Mouse (Mus musculus): ENCODE data around the gene Vps51. TPM values are rescaled to one million over a fixed set of nuclear protein-coding genes. Genes with fewer than 3 reads are reported as not detected.

The Vps51 gene
- polyA plus RNA-seq, 1 experiment from 2014 or later = 64.4 TPM

DNA sequence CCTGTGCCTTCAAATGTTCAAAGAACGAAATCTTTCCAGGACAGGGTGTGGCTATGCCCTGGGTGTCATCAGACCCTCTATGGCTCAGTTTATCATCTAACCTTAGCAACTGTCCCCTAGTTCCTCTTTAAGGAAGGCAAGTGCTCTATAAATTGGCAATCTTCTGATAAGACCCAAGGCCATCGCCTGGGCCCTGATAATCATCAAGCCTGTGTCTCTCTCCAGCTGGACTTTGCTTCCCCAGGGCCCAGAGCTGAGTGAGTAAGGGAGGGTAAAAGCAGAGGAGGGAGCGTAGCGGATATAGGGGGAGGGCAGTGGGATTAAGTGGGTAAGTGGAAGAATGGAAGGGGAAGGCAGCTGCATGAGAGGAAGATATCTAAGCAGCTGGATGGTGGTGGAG, 27.4 kb upstream of the Vps51 start:
- H3K9ac ChIP-seq = no peak overlapping the region
- H3K4me2 ChIP-seq = no peak overlapping the region
- H3K4me1 ChIP-seq = no peaks in the 10 kb centered on the region
- no peaks in the 10 kb centered on the region for H3K36me3 ChIP-seq
- 83% methylated on average over 4 of the region's 4 CpGs for WGBS
- H3K27me3 ChIP-seq = no peaks in the 10 kb centered on the region
- no peak overlapping the region for H3K4me3 ChIP-seq
- H3K27ac ChIP-seq = no peak overlapping the region
- no peak for ATAC-seq (ENCODE audit: insufficient number of reproducible peaks, low FRiP score, low TSS enrichment, low read depth)
- no peaks in the 10 kb centered on the region for H3K9me3 ChIP-seq

DNA sequence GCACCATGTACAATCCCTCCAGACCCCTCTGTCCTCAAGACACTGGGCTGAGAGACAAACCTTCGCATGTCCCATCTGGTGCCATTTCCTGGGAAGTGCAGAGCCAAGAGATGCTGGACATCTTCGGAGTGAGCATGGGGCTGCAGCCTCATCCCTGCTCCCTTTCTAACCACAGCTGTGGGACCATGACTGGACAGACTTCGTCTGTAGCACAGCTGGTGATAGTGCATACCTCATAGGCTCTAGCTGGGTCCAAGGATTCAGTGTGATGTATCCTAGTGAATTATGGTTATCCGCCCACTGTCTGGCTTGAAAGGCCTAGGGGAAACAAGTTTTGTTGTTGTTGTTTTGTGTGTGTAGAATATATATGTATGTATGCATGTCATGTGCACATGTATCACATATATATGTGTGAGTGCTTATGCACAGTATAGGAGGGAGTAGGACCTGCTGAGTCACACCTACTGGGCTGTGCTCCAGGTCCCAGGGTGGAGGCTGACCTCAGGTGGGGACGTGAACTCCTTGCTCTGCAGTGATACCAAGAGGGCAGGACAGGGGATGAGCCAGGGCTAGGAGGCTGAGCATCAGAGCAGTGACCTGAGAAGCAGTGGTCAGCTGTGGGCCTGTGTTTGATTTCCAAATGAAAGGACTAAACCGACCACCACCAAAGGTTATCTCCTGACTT, 25.3 kb upstream of the Vps51 start:
- Histone ChIP-seq H3K4me2 (no peak overlapping the region), H3K9me3 (no peaks in the 10 kb centered on the region), H3K9ac (no peak overlapping the region), H3K4me1 (no peaks in the 10 kb centered on the region), H3K4me3 (no peak overlapping the region), H3K27me3 (no peaks in the 10 kb centered on the region), H3K27ac (no peak overlapping the region), H3K36me3 (no peaks in the 10 kb centered on the region)
- 76% methylated on average over 6 of the region's 6 CpGs for WGBS
- no peak for ATAC-seq (ENCODE audit: insufficient number of reproducible peaks, low FRiP score, low TSS enrichment, low read depth)

DNA sequence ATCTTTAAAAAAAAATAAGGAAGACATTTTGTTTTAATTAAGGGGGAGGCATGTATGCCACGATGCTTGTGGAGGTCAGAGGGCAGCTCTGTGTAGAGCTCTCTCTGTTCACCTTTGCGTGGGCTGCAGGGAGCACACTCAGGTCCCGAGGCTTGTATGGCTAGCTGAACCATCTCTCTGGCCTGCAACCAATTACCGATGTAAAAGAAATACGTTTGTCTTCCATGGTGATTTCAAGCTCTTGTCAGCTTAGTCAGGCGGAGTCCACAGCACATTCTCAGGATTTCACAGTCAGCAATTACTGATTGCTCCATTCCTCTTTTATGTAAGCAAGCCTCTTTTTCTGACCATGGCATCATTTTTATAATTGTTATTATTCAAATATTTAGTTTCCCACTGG, 24.2 kb upstream of the Vps51 start:
- WGBS = 35% methylated on average over 6 of the region's 6 CpGs
- H3K9ac ChIP-seq = no peak overlapping the region

DNA sequence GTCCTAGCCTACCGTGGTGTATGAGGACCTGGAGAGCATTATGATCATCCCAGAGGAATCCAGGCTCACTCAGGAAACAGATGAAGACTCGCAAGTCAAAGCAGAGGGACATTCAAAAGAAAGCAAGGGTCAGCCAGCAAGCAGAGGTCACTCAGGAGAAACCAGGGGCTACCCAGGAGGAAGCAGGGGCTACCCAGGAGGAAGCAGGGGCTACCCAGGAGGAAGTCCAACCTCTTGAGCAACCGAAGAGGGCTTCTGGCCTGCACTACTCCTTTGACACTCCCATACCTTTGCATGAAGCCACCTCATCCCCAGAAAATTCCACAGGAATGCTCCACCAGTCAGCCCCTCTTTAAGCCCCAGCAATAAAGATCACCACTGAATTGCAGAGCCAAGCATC, 20.8 kb upstream of the Vps51 start:
- 86% methylated on average over 3 of the region's 3 CpGs for WGBS
- H3K9me3 ChIP-seq = no peaks in the 10 kb centered on the region
- H3K27ac ChIP-seq = no peak overlapping the region
- H3K27me3 ChIP-seq = no peaks in the 10 kb centered on the region
- H3K4me2 ChIP-seq = no peak overlapping the region
- H3K4me3 ChIP-seq = no peak overlapping the region
- peaks cover 23% of the 10 kb centered on the region for H3K36me3 ChIP-seq
- ATAC-seq (ENCODE audit: insufficient number of reproducible peaks, low FRiP score, low TSS enrichment, low read depth) = no peak
- H3K4me1 ChIP-seq = no peaks in the 10 kb centered on the region
- no peak overlapping the region for H3K9ac ChIP-seq

More for the DNA sequence above, 24.2 kb upstream of the Vps51 start:
- Histone ChIP-seq H3K36me3 (no peaks in the 10 kb centered on the region), H3K27ac (no peak overlapping the region), H3K9me3 (no peaks in the 10 kb centered on the region), H3K4me2 (no peak overlapping the region), H3K4me1 (no peaks in the 10 kb centered on the region), H3K27me3 (no peaks in the 10 kb centered on the region), H3K4me3 (no peak overlapping the region)
- ATAC-seq (ENCODE audit: insufficient number of reproducible peaks, low FRiP score, low TSS enrichment, low read depth) = no peak

DNA sequence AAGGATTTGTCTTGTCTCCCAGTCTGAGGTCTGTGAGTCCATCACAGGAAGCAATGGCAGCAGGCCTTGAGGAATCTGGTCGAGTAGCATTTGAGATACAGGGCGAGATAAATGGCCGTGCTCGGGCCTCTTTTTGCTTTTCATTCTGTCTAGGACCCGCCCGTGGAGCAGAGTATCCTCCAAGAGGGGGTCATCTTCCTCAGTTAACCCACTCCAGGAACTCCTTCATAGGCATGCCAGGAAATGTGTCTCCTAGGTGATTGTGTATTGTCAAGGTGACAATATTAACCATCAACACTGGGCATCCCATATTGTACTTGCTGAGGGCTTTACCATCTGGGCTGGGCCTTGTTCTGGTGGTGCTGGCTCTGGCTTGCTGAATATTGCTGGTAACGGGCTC, 17.1 kb upstream of the Vps51 start, which contains the start of gene AC131692.1:
TSS of gene AC131692.1 (plus strand) at position 301 of the 400 bp plus-strand sequence.
- Histone ChIP-seq H3K27me3 (no peaks in the 10 kb centered on the region), H3K27ac (no peak within 1 kb of the TSS), H3K4me2 (no peak within 1 kb of the TSS), H3K4me1 (no peaks in the 10 kb centered on the region), H3K36me3 (peaks cover 57% of the 10 kb centered on the region), H3K4me3 (no peak within 1 kb of the TSS), H3K9me3 (no peaks in the 10 kb centered on the region), H3K9ac (no peak within 1 kb of the TSS)
- 91% methylated on average over 7 of the region's 7 CpGs for WGBS
- no peak for ATAC-seq (ENCODE audit: insufficient number of reproducible peaks, low FRiP score, low TSS enrichment, low read depth)

DNA sequence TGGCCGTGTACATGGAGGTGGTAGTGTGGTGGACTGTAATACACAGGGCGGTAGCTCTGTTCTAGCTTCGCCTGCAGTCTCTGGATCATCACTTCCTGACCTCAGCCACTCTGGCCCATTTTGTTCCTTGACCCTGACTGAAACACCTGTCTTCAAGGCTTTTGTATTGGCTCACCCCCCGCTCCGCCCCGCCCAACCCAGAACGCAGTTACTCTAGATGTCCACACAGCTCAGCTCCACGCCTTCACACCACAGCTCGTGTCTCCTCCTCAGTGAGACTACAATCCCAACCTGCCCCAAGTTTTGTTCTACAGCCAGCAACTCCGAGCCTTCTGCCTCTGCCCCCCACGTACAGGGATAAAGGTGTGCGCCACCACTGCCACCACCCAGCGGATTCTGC, 11.8 kb upstream of the Vps51 start:
- H3K4me1 ChIP-seq = peaks cover 16% of the 10 kb centered on the region
- H3K9ac ChIP-seq = no peak overlapping the region
- no peak overlapping the region for H3K27ac ChIP-seq
- H3K36me3 ChIP-seq = peaks cover 55% of the 10 kb centered on the region
- ATAC-seq (ENCODE audit: insufficient number of reproducible peaks, low FRiP score, low TSS enrichment, low read depth) = no peak
- no peak overlapping the region for H3K4me3 ChIP-seq
- 94% methylated on average over 13 of the region's 13 CpGs for WGBS
- H3K9me3 ChIP-seq = no peaks in the 10 kb centered on the region
- no peaks in the 10 kb centered on the region for H3K27me3 ChIP-seq
- H3K4me2 ChIP-seq = no peak overlapping the region

DNA sequence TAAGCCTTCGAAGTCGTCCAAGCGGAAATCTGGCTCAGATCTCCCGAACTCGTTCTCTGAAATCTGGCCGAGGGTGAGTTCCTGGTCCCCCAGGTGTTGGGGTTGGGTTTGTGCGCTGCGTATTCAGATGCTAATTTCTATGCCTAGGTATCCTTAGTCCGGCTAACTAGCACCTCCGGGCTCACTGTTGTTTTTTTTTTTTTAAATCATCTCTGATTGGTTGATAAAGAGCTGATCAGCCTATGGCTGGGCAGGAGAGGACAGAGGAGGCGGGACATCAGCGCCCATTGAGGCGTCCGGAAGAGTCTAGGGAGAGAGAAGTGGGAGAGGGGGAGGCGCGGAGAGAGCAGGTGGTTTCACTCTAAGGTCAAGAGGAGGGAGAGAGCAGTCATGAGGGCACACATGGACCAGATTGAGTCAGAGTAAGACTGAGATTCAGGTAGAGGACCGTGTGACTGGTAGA, 8.4 kb upstream of the Vps51 start:
- H3K9me3 ChIP-seq = no peaks in the 10 kb centered on the region
- WGBS = under 1% methylated on average over 17 of the region's 17 CpGs
- H3K27ac ChIP-seq = peak overlapping the region; percentile 61; the same call in 1 of the 2 replicates
- H3K27me3 ChIP-seq = no peaks in the 10 kb centered on the region
- peak overlapping the region; percentile 8 for H3K9ac ChIP-seq
- ATAC-seq (ENCODE audit: insufficient number of reproducible peaks, low FRiP score, low TSS enrichment, low read depth) = no peak
- H3K36me3 ChIP-seq = peaks cover 60% of the 10 kb centered on the region
- H3K4me2 ChIP-seq = peak overlapping the region; percentile 85
- H3K4me3 ChIP-seq = peak overlapping the region; percentile 52
- peaks cover 22% of the 10 kb centered on the region for H3K4me1 ChIP-seq

DNA sequence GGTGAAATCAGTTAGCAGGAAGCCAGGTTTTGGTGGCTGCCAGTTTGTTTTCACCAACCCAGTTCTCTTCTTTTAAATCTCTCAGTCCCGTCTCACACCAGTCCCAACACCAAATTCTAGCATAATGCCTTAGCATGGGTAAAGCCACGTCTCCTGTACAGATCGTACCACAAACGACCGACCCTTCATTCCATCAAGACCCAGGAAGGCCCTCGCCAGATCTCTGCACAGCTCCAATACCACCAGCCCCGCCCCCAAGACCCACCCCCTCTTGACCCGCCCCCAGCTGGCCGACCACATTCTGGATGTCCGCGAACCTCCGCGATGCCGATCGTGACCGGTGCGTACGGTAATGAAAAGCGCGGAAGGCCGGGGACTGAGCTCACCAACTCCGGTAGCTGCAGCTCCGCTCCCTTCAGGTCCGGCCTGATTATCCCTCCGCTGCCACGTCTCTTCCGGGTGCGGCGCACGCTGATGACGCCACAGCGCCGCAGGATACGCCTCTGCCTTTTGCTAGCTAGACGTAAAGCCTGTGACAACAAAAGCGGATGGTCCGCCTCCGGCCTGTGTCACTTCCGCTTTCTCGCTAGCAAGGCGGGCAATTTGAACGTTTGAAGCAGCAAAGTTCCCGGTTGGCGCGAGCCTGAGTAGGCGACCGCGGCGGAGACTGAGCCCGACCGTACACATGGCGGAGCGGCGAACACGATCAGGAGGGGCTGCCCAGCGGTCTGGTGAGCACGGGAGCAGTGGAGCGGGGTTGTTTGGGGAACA, 7.6 kb upstream of the Vps51 start, which contains the start of the genes Zfpl1 and Cdca5:
TSS of gene Zfpl1 (minus strand) at position 479 of the 771 bp plus-strand sequence.
TSS of gene Cdca5 (plus strand) at position 506 of the 771 bp plus-strand sequence.
- Histone ChIP-seq H3K4me3 (peak within 1 kb of the TSS; percentile 52), H3K27ac (peak within 1 kb of the TSS; percentile 82), H3K4me1 (peaks cover 22% of the 10 kb centered on the region), H3K36me3 (peaks cover 60% of the 10 kb centered on the region), H3K4me2 (peak within 1 kb of the TSS; percentile 85), H3K27me3 (no peaks in the 10 kb centered on the region), H3K9ac (peak within 1 kb of the TSS; percentile 39), H3K9me3 (no peaks in the 10 kb centered on the region)
- WGBS = under 1% methylated on average over 58 of the region's 58 CpGs
- ATAC-seq (ENCODE audit: insufficient number of reproducible peaks, low FRiP score, low TSS enrichment, low read depth) = peak; percentile 87

DNA sequence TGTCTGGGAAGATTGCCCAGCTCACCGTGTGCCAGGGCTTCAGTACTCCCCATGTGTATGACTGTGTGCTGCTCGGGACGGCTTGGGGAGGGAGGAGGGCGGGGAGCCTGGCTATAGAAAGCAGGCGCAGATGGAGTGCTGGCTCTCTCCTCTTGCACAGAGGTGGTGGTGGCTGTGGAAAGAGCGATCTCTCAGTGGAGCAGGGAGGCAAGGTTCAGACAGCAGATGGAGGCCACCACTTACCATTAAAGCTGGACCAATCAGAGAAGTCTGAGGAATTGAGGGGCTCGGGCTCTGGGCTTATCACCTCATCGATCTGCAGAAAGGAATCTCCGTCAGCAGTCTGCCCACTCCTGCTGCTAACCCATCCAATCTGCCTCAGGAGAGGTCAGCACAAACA, 5.1 kb upstream of the Vps51 start, which contains the start of gene Gm28374:
TSS of gene Gm28374 (minus strand) at position 101 of the 400 bp plus-strand sequence.
- Histone ChIP-seq H3K27me3 (no peaks in the 10 kb centered on the region), H3K4me2 (no peak within 1 kb of the TSS), H3K4me3 (no peak within 1 kb of the TSS), H3K36me3 (peaks cover 41% of the 10 kb centered on the region), H3K9me3 (no peaks in the 10 kb centered on the region), H3K27ac (no peak within 1 kb of the TSS), H3K9ac (no peak within 1 kb of the TSS), H3K4me1 (peaks cover 22% of the 10 kb centered on the region)
- 89% methylated on average over 9 of the region's 9 CpGs for WGBS
- ATAC-seq (ENCODE audit: insufficient number of reproducible peaks, low FRiP score, low TSS enrichment, low read depth) = no peak

DNA sequence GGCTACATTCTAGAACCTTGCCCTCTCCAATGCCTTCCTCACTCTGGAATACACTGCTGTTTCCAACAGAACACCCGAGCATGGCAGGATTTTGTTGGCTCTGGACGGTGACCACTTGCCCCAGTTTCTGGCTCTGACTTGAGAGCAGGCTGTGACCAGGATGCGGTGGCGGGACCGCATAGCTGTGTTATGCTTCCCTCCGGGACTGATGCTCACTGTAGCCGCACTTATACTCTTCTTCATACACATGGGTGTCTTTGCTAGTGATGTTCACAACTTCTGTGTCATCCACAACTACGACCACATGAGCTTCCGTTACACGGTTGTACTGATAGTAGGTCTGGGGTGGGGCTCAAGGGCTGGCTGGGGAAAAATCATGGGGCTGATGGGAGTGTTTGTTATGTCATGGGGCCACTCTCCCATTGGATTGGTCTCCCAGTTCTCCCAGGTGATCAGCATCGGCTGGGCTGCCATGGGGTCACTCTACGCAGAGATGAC, 3.0 kb upstream of the Vps51 start, which contains the start of gene Tmem262:
TSS of gene Tmem262 (plus strand) at position 51 of the 498 bp plus-strand sequence.
- Histone ChIP-seq H3K4me2 (no peak within 1 kb of the TSS), H3K27me3 (no peaks in the 10 kb centered on the region), H3K9ac (no peak within 1 kb of the TSS), H3K27ac (no peak within 1 kb of the TSS), H3K9me3 (no peaks in the 10 kb centered on the region), H3K36me3 (peaks cover 40% of the 10 kb centered on the region), H3K4me1 (peaks cover 23% of the 10 kb centered on the region), H3K4me3 (no peak within 1 kb of the TSS)
- ATAC-seq (ENCODE audit: insufficient number of reproducible peaks, low FRiP score, low TSS enrichment, low read depth) = no peak
- WGBS = 93% methylated on average over 12 of the region's 12 CpGs

DNA sequence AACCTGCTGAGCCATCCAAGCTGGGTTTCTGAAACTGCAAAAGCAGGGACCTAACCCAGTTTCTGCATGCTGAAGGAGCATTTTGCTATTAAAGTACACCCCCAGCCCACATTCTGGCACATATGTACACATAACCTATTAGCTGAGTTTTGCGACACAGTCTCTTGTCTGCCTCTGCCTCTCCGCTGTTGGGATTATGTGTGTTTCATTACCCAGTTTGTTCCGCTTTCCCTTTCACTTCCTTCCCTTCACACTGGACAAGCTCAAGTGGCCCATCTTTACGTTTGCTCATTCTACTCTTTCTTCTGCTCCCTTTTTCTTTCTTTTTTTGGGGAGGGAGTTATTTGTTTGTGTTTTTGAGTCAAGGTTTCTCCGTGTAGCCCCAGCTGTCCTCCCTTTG, 3.1 kb downstream of the Vps51 start:
- no peak overlapping the region for H3K4me3 ChIP-seq
- no peaks in the 10 kb centered on the region for H3K9me3 ChIP-seq
- 91% methylated on average over 5 of the region's 5 CpGs for WGBS
- no peak for ATAC-seq (ENCODE audit: insufficient number of reproducible peaks, low FRiP score, low TSS enrichment, low read depth)
- no peak overlapping the region for H3K4me2 ChIP-seq
- no peak overlapping the region for H3K27ac ChIP-seq
- H3K36me3 ChIP-seq = peaks cover 45% of the 10 kb centered on the region
- H3K4me1 ChIP-seq = peaks cover 13% of the 10 kb centered on the region
- no peak overlapping the region for H3K9ac ChIP-seq
- H3K27me3 ChIP-seq = no peaks in the 10 kb centered on the region

DNA sequence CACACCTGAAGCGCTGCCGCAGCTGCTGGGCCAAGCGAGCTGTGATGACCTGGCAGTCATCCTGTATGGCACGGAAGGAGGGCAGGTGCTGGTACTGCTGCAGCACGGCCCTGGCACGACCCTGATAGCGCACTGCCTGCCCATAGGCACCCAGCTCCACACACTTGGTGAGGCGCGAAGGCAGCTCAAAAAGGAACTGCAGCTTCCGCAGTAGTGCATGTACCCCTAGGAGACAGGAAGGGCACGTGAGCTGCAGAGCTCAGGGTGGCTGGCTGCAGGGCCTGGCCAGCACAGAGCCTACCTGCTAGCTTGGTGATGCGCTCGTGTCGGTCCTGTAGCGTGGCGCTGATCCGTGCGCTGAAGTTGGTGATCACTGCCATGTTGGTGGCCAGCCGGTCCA, 5.8 kb downstream of the Vps51 start:
- Histone ChIP-seq H3K9ac (no peak overlapping the region), H3K4me2 (no peak overlapping the region), H3K4me3 (no peak overlapping the region), H3K27ac (no peak overlapping the region), H3K27me3 (no peaks in the 10 kb centered on the region), H3K36me3 (peaks cover 48% of the 10 kb centered on the region), H3K4me1 (peaks cover 31% of the 10 kb centered on the region), H3K9me3 (no peaks in the 10 kb centered on the region)
- 92% methylated on average over 19 of the region's 19 CpGs for WGBS
- ATAC-seq (ENCODE audit: insufficient number of reproducible peaks, low FRiP score, low TSS enrichment, low read depth) = no peak
